16 mouse cellular contexts compared by ENCODE assay signal in the genomic region with DNA sequence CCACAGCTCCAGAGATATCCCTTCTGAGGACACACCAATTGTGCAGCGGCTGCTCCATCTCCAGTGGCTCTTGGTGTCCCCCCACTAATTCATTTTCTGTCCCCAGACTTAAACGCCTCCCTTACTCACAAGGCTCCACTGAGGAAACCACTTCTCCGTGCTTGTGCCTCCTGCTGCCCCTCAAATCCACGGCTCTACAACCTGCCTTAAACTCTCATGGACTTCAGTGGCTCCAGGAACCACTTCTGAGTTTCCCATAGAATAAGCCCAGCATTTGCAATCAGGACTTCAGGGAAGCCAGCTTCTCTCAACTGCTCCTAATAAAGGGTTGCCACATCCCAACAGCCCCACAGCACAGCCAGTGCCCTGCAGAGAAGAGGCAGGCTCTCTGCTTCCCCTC.
"Had no signal": no experiment of that assay in that cellular context is flagged by ENCODE, and none has a peak within 500 bp of the region (broad histone marks: within the 10 kb centered on the region; RNA-seq: fewer than 3 reads in every experiment).

No protein-coding gene starts in this region.

- H3K9me3 ChIP-seq: midbrain, embryonic 10.5 days; midbrain, embryonic 13.5 days; neural tube, embryonic 13.5 days; neural tube, embryonic 15.5 days had no signal

- H3K36me3 ChIP-seq: midbrain, embryonic 10.5 days; midbrain, embryonic 13.5 days; neural tube, embryonic 13.5 days; neural tube, embryonic 15.5 days had no signal

- H3K27ac ChIP-seq: midbrain, embryonic 10.5 days; midbrain, embryonic 13.5 days; neural tube, embryonic 13.5 days; neural tube, embryonic 15.5 days had no signal

- H3K9ac ChIP-seq: lung, embryonic 14.5 days; midbrain, embryonic 13.5 days; neural tube, embryonic 13.5 days; neural tube, embryonic 15.5 days had no signal

- H3K4me2 ChIP-seq: lung, embryonic 14.5 days had no signal

- DNase-seq: lung, adult 18-20 months; lung, embryonic 14.5 days; lung, postnatal 10 days; lung, postnatal 4 days; retina, postnatal 1 day; right cerebral cortex, postnatal 25 days; right cerebral cortex, postnatal 4 days; spleen, adult 18-20 months; thymus, adult 18-20 months; thymus, postnatal 14 days; thymus, postnatal 36 days had no signal

- H3K4me3 ChIP-seq: midbrain, embryonic 10.5 days; midbrain, embryonic 13.5 days; myocyte; neural tube, embryonic 13.5 days; neural tube, embryonic 15.5 days had no signal
